Mouse (Mus musculus) A20 (cell line): Measurements from ENCODE around the gene Rhobtb3.

Experiments used
- DNase-seq: peaks from one replicate; pipeline ENCODE4 v3.0.0-alpha.2; 2011; ENCODE audit warnings: low read depth, low spot score

The Rhobtb3 gene

DNA sequence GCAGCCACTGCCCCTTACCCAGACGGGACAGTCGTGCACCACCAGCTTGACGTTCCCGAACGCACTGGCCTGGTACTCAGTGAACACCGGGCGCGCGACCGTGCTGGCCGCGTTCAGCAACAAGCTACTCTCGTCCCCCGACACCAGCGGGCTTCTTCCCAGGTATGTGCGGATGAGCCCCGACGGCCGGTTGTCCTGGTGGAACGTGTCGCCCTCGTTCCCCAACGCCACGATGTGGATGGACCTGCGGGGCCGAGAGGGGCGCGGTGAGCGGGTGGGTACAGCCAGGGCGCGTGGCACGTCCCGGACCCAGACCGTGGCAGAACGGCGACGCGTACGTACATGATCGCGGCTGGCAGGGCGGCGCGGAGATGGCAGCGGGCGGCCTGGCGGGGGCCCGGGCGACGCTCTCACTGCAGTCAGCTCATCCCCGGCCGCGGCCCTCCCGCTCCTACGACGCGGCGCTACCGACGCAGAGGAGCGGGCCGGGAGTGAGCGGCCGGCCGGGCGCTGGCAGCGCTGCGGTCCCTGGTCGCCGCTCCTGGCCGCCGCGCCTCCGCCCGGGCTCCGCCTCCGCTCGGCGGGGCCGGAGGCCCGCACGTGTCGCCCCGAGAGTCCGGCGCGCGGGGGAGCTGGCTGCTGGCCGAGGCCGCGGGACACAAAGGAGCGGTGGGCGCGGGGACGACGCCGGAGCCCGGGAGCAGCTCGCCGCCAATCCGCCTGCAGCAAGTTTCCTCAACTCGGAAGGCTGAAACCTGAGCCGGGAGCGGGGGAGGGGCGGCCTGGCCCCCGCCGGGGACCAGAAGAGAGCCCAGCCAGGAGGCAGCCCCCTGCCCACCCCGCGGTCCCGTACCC, at the start of gene Rhobtb3:
Gene Rhobtb3 (minus strand): TSS at position 737 of the 855 bp plus-strand sequence.
- DNase-seq = no peak

DNA sequence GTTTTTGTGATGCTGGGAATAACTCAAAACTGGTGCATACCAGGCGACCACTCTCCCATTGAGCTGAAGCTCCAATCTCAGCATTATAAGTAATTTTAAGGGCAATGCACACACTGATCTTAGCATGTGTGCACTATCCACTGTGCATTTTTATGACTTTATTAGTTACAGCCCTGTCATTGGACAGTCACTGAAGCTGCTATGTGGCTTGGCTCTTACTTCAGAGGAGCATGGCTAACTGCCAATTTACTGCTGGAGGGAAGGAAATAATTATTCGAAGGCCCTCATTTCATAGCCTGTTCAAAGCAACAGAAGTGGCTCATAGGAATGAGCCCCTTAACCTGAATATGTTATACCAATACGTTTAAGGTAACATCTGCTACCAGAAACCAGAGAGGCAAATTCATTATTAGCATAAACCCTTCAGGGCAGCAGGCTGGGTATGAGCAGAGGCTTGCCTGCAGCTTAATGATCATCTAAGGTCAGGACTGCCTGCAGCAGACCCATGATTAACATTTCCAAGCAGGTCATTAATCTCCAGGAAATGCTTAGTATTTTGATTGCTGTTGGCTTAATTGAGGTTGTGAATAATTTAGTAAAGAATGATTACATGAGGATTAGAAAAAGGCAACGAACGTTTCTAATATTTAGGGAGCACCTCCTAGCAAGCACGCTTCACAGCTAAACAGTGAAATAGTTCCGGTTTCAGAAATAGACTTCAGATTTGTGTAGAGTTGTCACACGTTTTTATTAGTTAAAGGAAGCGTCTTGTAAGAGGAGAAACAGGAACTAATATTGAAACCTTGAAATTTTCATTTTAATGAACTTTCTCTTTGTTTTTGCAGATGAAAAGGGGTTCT, 48.7 kb upstream of the Rhobtb3 start:
- DNase-seq = peak; percentile 75

- DNase-seq = no peak
Measured at GRCm38 (mm10) chr13:75988096-75988495, 44.4 kb upstream of the Rhobtb3 start.

DNA sequence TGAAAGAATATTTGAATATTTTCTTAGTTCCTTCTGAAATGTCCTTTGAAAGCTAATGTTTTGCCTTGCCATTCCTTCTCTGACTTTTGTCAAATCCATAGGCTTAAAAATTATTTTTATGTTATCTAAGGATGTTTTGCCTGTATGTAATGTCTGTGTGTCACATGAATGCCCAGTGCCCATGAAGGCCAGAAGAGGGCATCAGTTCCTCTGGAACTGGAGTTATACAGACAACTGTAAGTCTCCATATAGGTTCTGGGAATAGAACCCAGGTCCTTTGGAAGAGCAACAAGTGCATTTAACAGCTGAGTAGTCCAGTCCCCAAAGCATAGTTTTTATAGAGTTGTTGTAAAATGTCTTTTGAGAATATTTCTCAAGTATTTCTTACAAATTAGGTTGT, 38.2 kb upstream of the Rhobtb3 start:
- peak; percentile 47 for DNase-seq

- no peak for DNase-seq
Measured at GRCm38 (mm10) chr13:75976649-75977048, 32.9 kb upstream of the Rhobtb3 start.

- DNase-seq = no peak
Measured at GRCm38 (mm10) chr13:75976218-75976617, 32.5 kb upstream of the Rhobtb3 start.

GRCm38 (mm10) chr13:75975629-75976028, 31.9 kb upstream of the Rhobtb3 start:
- DNase-seq = no peak

GRCm38 (mm10) chr13:75974481-75974880, 30.8 kb upstream of the Rhobtb3 start:
- DNase-seq = no peak

- DNase-seq = no peak
Measured at GRCm38 (mm10) chr13:75966850-75967249, 23.1 kb upstream of the Rhobtb3 start, which contains the start of gene Spata9. Gene Spata9 (plus strand): TSS chr13:75967150.

DNA sequence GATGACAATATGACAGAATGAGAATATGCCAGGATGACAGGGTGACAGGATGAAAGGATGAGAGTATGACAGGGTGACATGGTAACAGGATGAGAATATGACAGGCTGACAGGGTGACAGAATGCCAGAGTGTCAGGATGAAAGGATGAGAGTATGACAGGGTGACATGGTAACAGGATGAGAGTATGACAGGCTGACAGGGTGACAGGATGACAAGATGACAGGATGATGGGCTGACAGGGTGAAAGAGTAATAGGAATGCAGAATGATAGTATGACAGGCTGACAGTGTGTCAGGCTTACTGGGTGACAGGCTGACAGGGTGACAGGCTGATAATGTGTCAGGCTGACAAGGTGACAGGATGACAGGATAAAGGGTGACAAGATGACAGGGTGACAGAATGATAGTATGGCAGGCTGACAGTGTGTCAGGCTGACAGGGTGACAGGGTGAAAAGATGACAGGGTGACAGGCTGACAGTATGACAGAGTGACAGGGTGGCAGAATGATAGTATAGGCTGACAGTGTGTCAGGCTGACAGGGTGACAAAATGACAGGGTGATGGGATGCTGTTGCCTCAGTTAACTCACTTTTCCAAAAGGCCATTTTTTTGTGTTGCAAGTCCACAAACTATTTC, 11.8 kb upstream of the Rhobtb3 start:
- no peak for DNase-seq

DNA sequence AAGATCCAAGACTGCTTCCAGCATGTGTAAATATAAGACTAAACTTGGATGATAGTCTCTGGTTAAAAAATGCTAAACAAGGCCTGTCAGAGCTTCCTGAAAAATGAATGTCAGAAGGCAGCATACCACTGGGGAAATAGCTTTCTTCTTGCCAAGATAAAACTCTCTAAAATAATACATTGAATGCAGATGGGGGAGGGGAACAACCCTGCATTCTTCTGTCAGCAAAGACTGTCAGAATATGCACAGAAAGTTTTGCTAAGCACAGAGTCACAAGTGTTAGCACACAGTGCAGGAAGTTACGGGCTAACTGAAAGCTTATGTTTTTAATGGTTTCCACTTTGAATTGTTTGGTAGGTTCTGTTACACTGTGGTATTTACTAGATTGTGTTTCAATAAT, 6.6 kb upstream of the Rhobtb3 start:
- no peak for DNase-seq

DNA sequence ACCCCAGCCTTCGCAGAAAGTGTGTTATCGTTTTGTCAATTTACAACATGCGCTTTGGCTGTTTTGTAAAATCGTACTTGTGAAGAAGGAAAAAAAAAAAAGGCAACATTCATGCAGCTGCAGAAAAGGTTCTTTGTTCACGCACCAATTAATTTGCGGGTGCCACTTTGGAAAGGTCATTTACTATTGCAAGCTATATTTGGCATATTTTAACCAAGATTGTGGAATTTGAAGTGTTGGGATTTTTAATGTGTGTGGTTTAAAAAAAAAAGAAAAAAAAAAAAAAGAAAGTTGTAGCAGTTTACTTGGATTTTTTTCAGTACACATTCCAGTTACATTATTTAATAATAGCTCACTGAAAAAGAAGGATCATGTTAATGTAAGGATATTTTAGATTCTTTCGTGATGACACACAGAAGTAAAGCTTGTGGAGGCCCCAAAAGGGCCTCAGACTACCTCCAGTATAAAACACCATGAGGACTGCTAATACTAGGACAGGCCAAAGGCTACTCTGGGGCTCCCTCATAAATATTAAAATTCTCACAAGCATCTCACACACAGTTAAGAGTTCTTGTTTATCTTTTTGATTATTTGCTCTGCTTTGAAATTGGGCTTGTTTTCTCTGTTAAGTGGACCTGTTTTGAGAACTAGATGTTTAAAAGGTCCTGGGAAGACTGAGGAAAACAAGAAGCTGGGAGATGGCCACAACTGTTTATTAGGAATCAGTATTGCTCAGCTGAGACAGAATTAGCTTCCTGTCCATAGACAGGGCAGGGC, 507 bp upstream of the Rhobtb3 start:
- DNase-seq = no peak

- DNase-seq = no peak
Measured at GRCm38 (mm10) chr13:75942731-75943130, 994 bp downstream of the Rhobtb3 start.

GRCm38 (mm10) chr13:75941518-75942295, 2.0 kb downstream of the Rhobtb3 start:
- DNase-seq = no peak

DNA sequence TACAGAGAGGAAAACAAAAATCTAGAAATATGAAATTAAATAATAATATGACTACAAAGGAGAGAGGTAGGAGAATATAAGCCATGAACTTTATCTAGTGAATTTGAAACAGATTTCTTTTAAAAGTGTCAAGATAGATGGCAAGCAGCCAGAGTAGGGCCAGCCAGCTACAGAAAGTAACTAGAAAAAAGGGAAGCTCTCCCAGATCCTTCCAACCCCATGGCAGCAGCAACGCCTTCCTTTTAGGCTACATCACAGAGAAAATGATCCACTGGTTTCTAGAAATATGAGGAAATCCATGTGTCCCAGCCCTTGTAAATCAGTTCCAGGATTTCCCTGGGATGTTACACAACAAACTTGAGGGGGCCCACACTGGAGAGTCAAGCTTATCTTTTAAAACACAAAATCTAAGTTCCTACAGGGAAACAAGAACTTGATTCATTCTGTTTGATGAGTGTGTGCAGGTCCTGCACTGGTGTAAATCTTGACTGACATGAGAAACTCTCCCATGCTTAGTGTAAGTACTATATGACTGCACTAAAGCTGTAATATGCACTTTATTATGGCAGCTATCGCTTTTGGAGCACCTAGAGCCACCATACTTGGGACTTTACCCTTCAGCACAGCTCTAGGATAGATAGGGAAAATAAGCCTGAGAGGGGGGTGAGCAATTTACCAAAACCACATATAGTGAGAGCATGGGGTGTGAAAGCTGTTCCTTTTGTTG, 2.8 kb downstream of the Rhobtb3 start:
- no peak for DNase-seq

- no peak for DNase-seq
Measured at GRCm38 (mm10) chr13:75938866-75939265, 4.9 kb downstream of the Rhobtb3 start.

- DNase-seq = no peak
Measured at GRCm38 (mm10) chr13:75933287-75933686, 10.4 kb downstream of the Rhobtb3 start.

- no peak for DNase-seq
Measured at GRCm38 (mm10) chr13:75931073-75931472, 12.7 kb downstream of the Rhobtb3 start.

GRCm38 (mm10) chr13:75930660-75931059, 13.1 kb downstream of the Rhobtb3 start:
- no peak for DNase-seq

GRCm38 (mm10) chr13:75930023-75930422, 13.7 kb downstream of the Rhobtb3 start:
- no peak for DNase-seq
